ENCODE assay signal across 8 mouse cellular contexts in genomic region chr17:57275997-57276351, GRCm38 (mm10). TPM values are rescaled to one million over a fixed set of nuclear protein-coding genes. Genes with fewer than 3 reads are reported as not detected.
DNase-seq lines count a peak whose midpoint lies in the region; ATAC-seq and TF ChIP-seq lines count a peak whose summit lies in the region.

No protein-coding gene starts in this region.

- H3K4me2 ChIP-seq in hindbrain, embryonic 16.5 days (ENCODE audit: low read length) = peak overlapping the region; percentile 61
- H3K4me2 ChIP-seq in midbrain, embryonic 14.5 days (ENCODE audit: low read length) = peak overlapping the region; percentile 67

- H3K9ac ChIP-seq in hindbrain, embryonic 16.5 days (ENCODE audit: low read depth, low read length) = peak overlapping the region; percentile 67
- H3K9ac ChIP-seq in midbrain, embryonic 14.5 days (replicated peaks; ENCODE audit: low read length) = 0 out of 2 replicates have a peak overlapping the region, but pooled peaks have one; percentile 31

- DNase-seq in adrenal gland, postnatal 10 days = peak; percentile 40
- DNase-seq in adrenal gland, postnatal 25 days = no peak
- DNase-seq in spleen, adult 2 months (ENCODE audit: low read depth in 1 of 2, low spot score in 2 of 2) = no peak
- no peak for DNase-seq in spleen, postnatal 36 days (ENCODE audit: low spot score in 2 of 2)
- DNase-seq in midbrain, embryonic 14.5 days = peak; percentile 48
- no peak for DNase-seq in right cerebral cortex, adult 2 months (ENCODE audit: low spot score in 2 of 2)
- no peak for DNase-seq in frontal cortex, postnatal 25 days (ENCODE audit: low spot score in 2 of 2)

- no peaks in the 10 kb centered on the region for H3K36me3 ChIP-seq in spleen, adult 2 months (ENCODE audit: control insufficient read depth, insufficient read depth, low read length)
- no peaks in the 10 kb centered on the region for H3K36me3 ChIP-seq in hindbrain, embryonic 16.5 days (ENCODE audit: control insufficient read depth, insufficient read depth, low read length)
- H3K36me3 ChIP-seq in midbrain, embryonic 14.5 days (ENCODE audit: control insufficient read depth, insufficient read depth, low read length) = no peaks in the 10 kb centered on the region

- TF ChIP-seq POLR2A in spleen, adult 2 months (IDR thresholded peaks at IDR 0.05; ENCODE audit: low read depth, low read length) = no peak

- no peak for TF ChIP-seq CTCF in spleen, adult 2 months (IDR thresholded peaks at IDR 0.05; ENCODE audit: extremely low read depth, insufficient read depth, insufficient read length, insufficient replicate concordance)

- no peaks in the 10 kb centered on the region for H3K9me3 ChIP-seq in hindbrain, embryonic 16.5 days (ENCODE audit: control insufficient read depth, low read length)
- H3K9me3 ChIP-seq in midbrain, embryonic 14.5 days (ENCODE audit: control insufficient read depth, low read length) = no peaks in the 10 kb centered on the region

- ATAC-seq in hindbrain, embryonic 16.5 days = peak; percentile 48
- no peak for ATAC-seq in midbrain, embryonic 14.5 days (ENCODE audit: low FRiP score, low TSS enrichment)

- 2% methylated on average over 13 of the region's 13 CpGs for WGBS in spleen, adult 2 months
- WGBS in hindbrain, embryonic 16.5 days = 4% methylated on average over 13 of the region's 13 CpGs
- WGBS in midbrain, embryonic 14.5 days = 6% methylated on average over 13 of the region's 13 CpGs

- peaks cover 16% of the 10 kb centered on the region; the same call in 1 of the 2 replicates for H3K4me1 ChIP-seq in spleen, adult 2 months (ENCODE audit: control insufficient read depth, insufficient read depth, insufficient read length)
- H3K4me1 ChIP-seq in hindbrain, embryonic 16.5 days (ENCODE audit: control insufficient read depth, insufficient read depth, low read depth, low read length) = peaks cover 10% of the 10 kb centered on the region
- peaks cover 10% of the 10 kb centered on the region; the same call in 1 of the 2 replicates for H3K4me1 ChIP-seq in midbrain, embryonic 14.5 days (ENCODE audit: control insufficient read depth, insufficient read depth, low read length)

- H3K27me3 ChIP-seq in spleen, adult 2 months (ENCODE audit: control insufficient read depth, insufficient read depth, low read length) = no peaks in the 10 kb centered on the region
- peaks cover 2% of the 10 kb centered on the region; the same call in 1 of the 2 replicates for H3K27me3 ChIP-seq in hindbrain, embryonic 16.5 days (replicated peaks; ENCODE audit: control insufficient read depth, insufficient read depth, low read length)
- peaks cover 24% of the 10 kb centered on the region; the same call in 1 of the 2 replicates for H3K27me3 ChIP-seq in midbrain, embryonic 14.5 days (ENCODE audit: control insufficient read depth, insufficient read depth, low read length)

- peak overlapping the region; percentile 75 for H3K4me3 ChIP-seq in spleen, adult 2 months (ENCODE audit: extremely low read depth, insufficient read depth, insufficient read length)
- peak overlapping the region; percentile 57 for H3K4me3 ChIP-seq in hindbrain, embryonic 16.5 days (ENCODE audit: low read length)
- peak overlapping the region; percentile 40 for H3K4me3 ChIP-seq in midbrain, embryonic 14.5 days (replicated peaks; ENCODE audit: low read depth, low read length)

- H3K27ac ChIP-seq in spleen, adult 2 months (ENCODE audit: insufficient read depth, low read length) = peak overlapping the region; percentile 95
- no peak overlapping the region; the same call in 1 of the 2 replicates for H3K27ac ChIP-seq in hindbrain, embryonic 16.5 days (ENCODE audit: low read depth, low read length)
- no peak overlapping the region for H3K27ac ChIP-seq in midbrain, embryonic 14.5 days (replicated peaks; ENCODE audit: low read depth, low read length)

RNA-seq across cellular contexts. Expression of gene Vav1, which starts 2.9 kb away (rescaled TPM):
- total RNA-seq in adrenal gland, postnatal 10 days (2021) = 1 to 10 TPM; 4.4 to 4.8 TPM
- 1.1 and 1.7 TPM in 2 replicates for total RNA-seq in adrenal gland, postnatal 25 days (2021)
- 51.6 and 53.3 TPM in 2 replicates for polyA plus RNA-seq in spleen, adult 2 months (2012; rRNA removed)
- 1.4 and 1.7 TPM in 2 replicates for polyA plus RNA-seq in hindbrain, embryonic 16.5 days (2015; fragmentation: Nextera tagmentation; extraction: Ambion mirVana)
- polyA plus RNA-seq in midbrain, embryonic 14.5 days (2014; fragmentation: Nextera tagmentation; extraction: Ambion mirVana) = 0.51 and 1.6 TPM in 2 replicates

RNA-seq across cellular contexts. Expression of gene Trip10, which starts 26.7 kb away (rescaled TPM):
- 10 to 100 TPM; 39.2 to 56.6 TPM for total RNA-seq in adrenal gland, postnatal 10 days (2021)
- 51.9 and 64.8 TPM in 2 replicates for total RNA-seq in adrenal gland, postnatal 25 days (2021)
- 9.8 and 10.5 TPM in 2 replicates for polyA plus RNA-seq in spleen, adult 2 months (2012; rRNA removed)
- polyA plus RNA-seq in hindbrain, embryonic 16.5 days (2015; fragmentation: Nextera tagmentation; extraction: Ambion mirVana) = 10.1 and 11.6 TPM in 2 replicates
- 5.7 and 7.2 TPM in 2 replicates for polyA plus RNA-seq in midbrain, embryonic 14.5 days (2014; fragmentation: Nextera tagmentation; extraction: Ambion mirVana)

RNA-seq across cellular contexts. Expression of gene Gpr108, which starts 27.7 kb away (rescaled TPM):
- 10 to 100 TPM; 51.1 to 56.2 TPM for total RNA-seq in adrenal gland, postnatal 10 days (2021)
- 81.0 and 96.4 TPM in 2 replicates for total RNA-seq in adrenal gland, postnatal 25 days (2021)
- polyA plus RNA-seq in spleen, adult 2 months (2012; rRNA removed) = 38.5 and 39.0 TPM in 2 replicates
- 22.8 and 24.2 TPM in 2 replicates for polyA plus RNA-seq in hindbrain, embryonic 16.5 days (2015; fragmentation: Nextera tagmentation; extraction: Ambion mirVana)
- polyA plus RNA-seq in midbrain, embryonic 14.5 days (2014; fragmentation: Nextera tagmentation; extraction: Ambion mirVana) = 19.6 and 20.9 TPM in 2 replicates

RNA-seq across cellular contexts. Expression of gene C3, which starts 48.0 kb away (rescaled TPM):
- total RNA-seq in adrenal gland, postnatal 10 days (2021) = 100 to 1,000 TPM; 426 to 804 TPM
- 280 and 456 TPM in 2 replicates for total RNA-seq in adrenal gland, postnatal 25 days (2021)
- 160 and 170 TPM in 2 replicates for polyA plus RNA-seq in spleen, adult 2 months (2012; rRNA removed)
- 2.1 TPM in 2 replicates for polyA plus RNA-seq in hindbrain, embryonic 16.5 days (2015; fragmentation: Nextera tagmentation; extraction: Ambion mirVana)
- 2.0 and 2.6 TPM in 2 replicates for polyA plus RNA-seq in midbrain, embryonic 14.5 days (2014; fragmentation: Nextera tagmentation; extraction: Ambion mirVana)

Comparison
In these comparisons a context has a peak if more than half of its experiments do, and no peak if none do; other contexts are left out.
1. DNase-seq: peak in adrenal gland, postnatal 10 days (single experiment) and midbrain, embryonic 14.5 days (single experiment); none in adrenal gland, postnatal 25 days (single experiment), spleen, adult 2 months (0 of 2), spleen, postnatal 36 days (0 of 2), right cerebral cortex, adult 2 months (0 of 2) and frontal cortex, postnatal 25 days (0 of 2).
2. RNA of gene Vav1, which starts 2.9 kb away (polyA plus RNA-seq): 51.6 to 53.3 TPM in spleen, adult 2 months; 0.51 to 1.6 TPM in midbrain, embryonic 14.5 days and 1.4 to 1.7 TPM in hindbrain, embryonic 16.5 days; every median in the first group is over 10 times any median in the second.
3. Peak in every context shown above with its lines, with median percentiles within 50 percentile points of each other: H3K4me3 ChIP-seq.